Mouse (Mus musculus) heart, embryonic 14.5 days (tissue): ENCODE measurements around the gene Fam163b. TPM values are rescaled to one million over a fixed set of nuclear protein-coding genes. Genes with fewer than 3 reads are reported as not detected.

ENCODE experiments used
- ATAC-seq: fragments of 200-750 bp; cut with Nextera tagmentation; 2 replicates; pipeline ENCODE4 v1.8.0; 2017; ENCODE audit warnings: low read depth, moderate TSS enrichment; ENCODE audit not compliant: insufficient number of reproducible peaks, insufficient read depth, low FRiP score
- H3K27ac ChIP-seq, 2 experiments: fragments of 200-500 bp in 1 of 2; fragments of 300-500 bp in 1 of 2; sonication (generic) in 1 of 2; replicated peaks in 1 of 2; 2 replicates each; pipeline ENCODE4 v1.5.1; 2012 to 2014; ENCODE audit warnings: low read depth in 2 of 2, low read length in 2 of 2, control low read depth in 1 of 2, mild to moderate bottlenecking in 1 of 2, mixed read lengths in 1 of 2; ENCODE audit not compliant: control insufficient read depth in 1 of 2, insufficient read depth in 1 of 2
- H3K27me3 ChIP-seq: fragments of 300-500 bp; sonication (generic); 2 replicates; pipeline ENCODE4 v1.6.1; 2014; ENCODE audit warnings: mild to moderate bottlenecking, low read length, control low read depth; ENCODE audit not compliant: control insufficient read depth, insufficient read depth
- H3K36me3 ChIP-seq: fragments of 300-500 bp; sonication (generic); 2 replicates; pipeline ENCODE4 v1.6.1; 2014; ENCODE audit warnings: mild to moderate bottlenecking, control low read depth, low read length, mixed read lengths; ENCODE audit not compliant: control insufficient read depth, insufficient read depth
- H3K4me1 ChIP-seq, 2 experiments: fragments of 200-500 bp in 1 of 2; fragments of 300-500 bp in 1 of 2; sonication (generic) in 1 of 2; 2 replicates each; pipeline ENCODE4 v1.6.1; 2012 to 2014; ENCODE audit warnings: low read length in 2 of 2, control low read depth in 1 of 2, mixed read lengths in 1 of 2; ENCODE audit not compliant: control insufficient read depth in 2 of 2, insufficient read depth in 2 of 2
- H3K4me2 ChIP-seq: fragments of 300-500 bp; sonication (generic); 2 replicates; pipeline ENCODE4 v1.6.1; 2014; ENCODE audit warnings: mild to moderate bottlenecking, low read length
- H3K4me3 ChIP-seq, 2 experiments: fragments of 200-500 bp in 1 of 2; fragments of 300-500 bp in 1 of 2; sonication (generic) in 1 of 2; 2 replicates each; pipeline ENCODE4 v1.5.1; 2012 to 2014; ENCODE audit warnings: low read length in 2 of 2, mild to moderate bottlenecking in 2 of 2, control low read depth in 1 of 2, low read depth in 1 of 2, moderate library complexity in 1 of 2; ENCODE audit not compliant: control insufficient read depth in 1 of 2, insufficient read depth in 1 of 2
- H3K9ac ChIP-seq: fragments of 300-500 bp; sonication (generic); 2 replicates; pipeline ENCODE4 v1.6.1; 2014; ENCODE audit warnings: mild to moderate bottlenecking, low read length
- H3K9me3 ChIP-seq: fragments of 300-500 bp; sonication (generic); 2 replicates; pipeline ENCODE4 v1.6.1; 2016; ENCODE audit warnings: low read length, control low read depth; ENCODE audit not compliant: control insufficient read depth
- WGBS: fragments of 180-500 bp; shearing (Covaris S2); extraction: QIAGEN DNeasy Blood & Tissue Kit; methylation state at CpG from one replicate; pipeline ENCODE4 v1.1.7; 2014; 5-methylcytosine and 5-hydroxymethylcytosine counted together
- polyA plus RNA-seq: library from polyadenylated mRNA; unstranded; fragments of >200 nt; fragmentation: Nextera tagmentation; extraction: Ambion mirVana; gene quantifications from 2 replicates; pipeline ENCODE4 v1.2.1, GENCODE M21; 2014

The Fam163b gene
- polyA plus RNA-seq, 1 experiment from 2014 or later, result 0.70 TPM

DNA sequence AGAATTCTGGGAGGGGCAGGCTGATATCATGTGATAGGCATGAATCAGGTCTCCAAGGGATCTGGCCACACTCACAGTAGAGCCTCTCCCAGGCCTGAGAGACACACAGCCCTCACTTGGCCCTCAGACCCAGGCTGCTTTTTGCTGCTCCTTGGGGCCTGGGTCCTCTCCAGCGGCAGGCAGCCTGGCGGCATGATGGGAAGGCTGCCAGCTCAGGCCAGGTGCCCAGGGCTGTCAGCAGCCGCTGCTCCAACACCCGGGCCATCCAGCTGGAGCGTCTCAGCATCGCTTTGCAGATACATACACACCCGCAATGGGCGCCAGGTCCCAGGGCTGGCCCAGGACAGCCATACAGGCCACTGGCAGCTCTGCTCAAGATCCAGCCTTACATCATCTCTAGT, 22.1 kb downstream of the Fam163b start:
- H3K9me3 ChIP-seq, result no peaks in the 10 kb centered on the region
- H3K27ac ChIP-seq, result peak overlapping the region; percentile 56 to 65
- peaks cover 37 to 43% of the 10 kb centered on the region in 2 experiments for H3K4me1 ChIP-seq
- H3K36me3 ChIP-seq, result no peaks in the 10 kb centered on the region
- peak overlapping the region; percentile 13; the same call in 1 of the 2 replicates for H3K9ac ChIP-seq
- peak; percentile 60 for ATAC-seq
- no peaks in the 10 kb centered on the region for H3K27me3 ChIP-seq
- H3K4me3 ChIP-seq, result no peak overlapping the region
- no peak overlapping the region for H3K4me2 ChIP-seq
- 31% methylated on average over 8 of the region's 8 CpGs for WGBS

DNA sequence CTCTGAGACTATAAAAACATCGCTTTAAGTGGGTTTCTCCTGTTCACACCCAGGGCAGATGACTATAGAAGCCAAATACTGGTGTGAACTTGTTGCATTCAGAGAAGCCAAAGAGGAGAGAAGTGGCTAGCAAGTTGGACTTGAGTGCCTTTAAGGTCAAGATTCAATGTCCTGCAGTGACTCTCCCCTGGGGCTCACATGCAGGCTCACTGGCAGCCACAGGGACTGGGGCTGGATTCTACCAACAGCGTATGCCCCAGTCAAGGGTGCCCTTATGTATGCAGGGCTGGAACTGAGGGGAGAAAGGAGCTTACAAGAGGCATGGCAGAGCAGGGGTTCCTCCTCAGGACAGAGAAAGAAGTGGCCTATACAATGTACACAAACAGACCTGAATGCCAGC, 22.5 kb downstream of the Fam163b start:
- Histone ChIP-seq H3K9ac (peak overlapping the region; percentile 13; the same call in 1 of the 2 replicates), H3K4me1 (peaks cover 37 to 43% of the 10 kb centered on the region in 2 experiments), H3K27me3 (no peaks in the 10 kb centered on the region), H3K4me3 (no peak overlapping the region), H3K27ac (peak overlapping the region; percentile 56 to 65), H3K36me3 (no peaks in the 10 kb centered on the region), H3K4me2 (no peak overlapping the region), H3K9me3 (no peaks in the 10 kb centered on the region)
- 85% methylated on average over 2 of the region's 2 CpGs for WGBS
- no peak for ATAC-seq

DNA sequence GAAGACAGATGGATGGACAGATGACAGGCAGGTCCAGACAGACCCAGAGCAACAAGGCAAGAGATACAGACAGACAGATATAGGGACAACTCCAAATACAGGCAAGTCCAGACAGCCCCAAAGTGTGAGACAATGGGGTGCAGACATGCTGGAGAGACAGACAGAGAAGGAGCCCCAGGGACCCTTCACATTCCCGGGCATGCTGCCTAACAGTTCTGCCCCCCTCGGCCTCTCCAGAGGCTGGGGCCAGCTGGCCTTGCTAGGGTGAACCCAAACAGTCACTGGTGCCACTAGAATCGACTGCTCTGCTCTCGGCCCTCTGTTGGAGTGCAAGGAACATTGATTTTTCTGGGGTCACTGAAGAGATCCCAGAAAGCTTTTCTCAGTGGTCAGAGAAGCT, 23.8 kb downstream of the Fam163b start:
- Histone ChIP-seq H3K4me2 (peak overlapping the region; percentile 7; the same call in 1 of the 2 replicates), H3K4me3 (no peak overlapping the region), H3K4me1 (peaks cover 37 to 43% of the 10 kb centered on the region in 2 experiments), H3K27ac (peak overlapping the region in 1 of 2 experiments; percentile 19; a peak in 3 of 4 replicates), H3K9ac (0 out of 2 replicates have a peak overlapping the region, but pooled peaks have one; percentile 13), H3K9me3 (no peaks in the 10 kb centered on the region), H3K27me3 (no peaks in the 10 kb centered on the region), H3K36me3 (no peaks in the 10 kb centered on the region)
- 26% methylated on average over 4 of the region's 4 CpGs for WGBS
- ATAC-seq, result no peak

DNA sequence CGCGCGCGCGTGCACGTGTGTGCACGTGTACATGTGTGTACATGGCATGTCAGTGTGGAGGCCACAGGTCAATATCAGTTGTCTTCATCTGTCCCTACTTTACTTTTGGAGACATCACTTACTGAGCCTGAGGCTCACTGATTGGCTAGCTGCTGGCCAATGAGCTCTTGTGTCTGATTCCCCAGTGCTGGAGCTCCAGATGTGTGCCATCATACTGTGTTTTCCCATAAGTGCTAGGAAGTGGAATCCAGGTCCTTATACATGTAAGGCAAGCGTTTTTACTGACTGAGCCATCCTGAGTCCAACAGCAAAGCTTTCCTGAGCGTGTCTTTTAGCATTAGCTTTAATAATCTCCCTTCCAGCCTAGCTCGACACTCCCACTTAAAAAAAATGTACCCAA, 28.1 kb downstream of the Fam163b start:
- no peak overlapping the region for H3K9ac ChIP-seq
- H3K27ac ChIP-seq, result no peak overlapping the region
- 87% methylated on average over 10 of the region's 10 CpGs for WGBS
- H3K4me2 ChIP-seq, result no peak overlapping the region
- H3K4me1 ChIP-seq, result peaks cover 11 to 12% of the 10 kb centered on the region in 2 experiments
- H3K4me3 ChIP-seq, result no peak overlapping the region
- no peaks in the 10 kb centered on the region for H3K9me3 ChIP-seq
- ATAC-seq, result no peak
- no peaks in the 10 kb centered on the region for H3K36me3 ChIP-seq
- H3K27me3 ChIP-seq, result no peaks in the 10 kb centered on the region

DNA sequence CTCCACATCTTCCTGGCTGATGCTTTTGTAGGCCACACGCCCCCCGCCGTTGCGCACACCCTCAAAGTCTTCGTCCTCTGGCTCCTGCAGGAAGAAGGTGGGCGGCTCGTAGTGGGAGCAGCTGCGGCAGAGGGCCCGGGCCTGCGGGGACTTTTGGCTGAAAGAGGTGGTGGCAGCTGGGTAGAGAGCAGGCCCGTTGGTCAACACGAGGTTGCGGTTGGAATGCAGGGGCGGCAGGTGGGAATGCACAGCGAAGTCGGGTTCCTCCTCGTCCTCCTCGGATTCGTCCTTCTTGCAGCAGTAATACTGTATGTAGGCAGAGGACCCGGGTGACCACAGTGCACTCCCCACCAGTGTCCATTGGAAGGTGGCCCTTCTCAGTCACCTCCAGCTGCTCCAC, 29.7 kb downstream of the Fam163b start:
- no peaks in the 10 kb centered on the region for H3K36me3 ChIP-seq
- H3K27ac ChIP-seq, result no peak overlapping the region
- no peaks in the 10 kb centered on the region for H3K4me1 ChIP-seq
- 77% methylated on average over 20 of the region's 20 CpGs for WGBS
- ATAC-seq, result no peak
- H3K4me3 ChIP-seq, result no peak overlapping the region
- no peak overlapping the region for H3K4me2 ChIP-seq
- H3K9me3 ChIP-seq, result no peaks in the 10 kb centered on the region
- H3K9ac ChIP-seq, result no peak overlapping the region
- no peaks in the 10 kb centered on the region; the same call in 1 of the 2 replicates for H3K27me3 ChIP-seq

DNA sequence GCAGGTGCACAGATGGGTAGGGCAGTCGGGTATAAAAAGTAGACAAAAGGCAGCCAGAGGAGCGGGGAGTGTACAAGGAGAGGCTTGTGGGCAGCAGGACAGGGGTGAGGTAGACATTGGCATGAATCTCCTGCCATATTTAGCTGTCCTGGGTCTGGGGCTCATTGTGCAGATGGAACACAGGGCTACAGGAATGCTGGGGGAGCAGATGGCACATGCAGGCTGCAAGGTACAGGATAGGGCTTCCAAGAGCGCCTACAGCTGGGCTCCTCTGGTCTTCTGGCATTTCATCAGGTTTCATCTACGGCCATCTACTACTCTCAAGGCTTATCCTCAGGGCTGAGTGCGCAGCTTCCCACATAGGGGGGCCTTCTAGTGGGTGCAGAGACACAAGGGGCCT, 33.2 kb downstream of the Fam163b start:
- no peak for ATAC-seq
- Histone ChIP-seq H3K4me3 (no peak overlapping the region), H3K27me3 (no peaks in the 10 kb centered on the region; the same call in 1 of the 2 replicates), H3K9ac (no peak overlapping the region), H3K4me2 (no peak overlapping the region), H3K9me3 (no peaks in the 10 kb centered on the region), H3K4me1 (peaks cover 2 to 3% of the 10 kb centered on the region in 2 experiments; a peak in 3 of 4 replicates), H3K36me3 (peaks cover 6% of the 10 kb centered on the region; the same call in 1 of the 2 replicates), H3K27ac (no peak overlapping the region)
- 87% methylated on average over 5 of the region's 5 CpGs for WGBS

DNA sequence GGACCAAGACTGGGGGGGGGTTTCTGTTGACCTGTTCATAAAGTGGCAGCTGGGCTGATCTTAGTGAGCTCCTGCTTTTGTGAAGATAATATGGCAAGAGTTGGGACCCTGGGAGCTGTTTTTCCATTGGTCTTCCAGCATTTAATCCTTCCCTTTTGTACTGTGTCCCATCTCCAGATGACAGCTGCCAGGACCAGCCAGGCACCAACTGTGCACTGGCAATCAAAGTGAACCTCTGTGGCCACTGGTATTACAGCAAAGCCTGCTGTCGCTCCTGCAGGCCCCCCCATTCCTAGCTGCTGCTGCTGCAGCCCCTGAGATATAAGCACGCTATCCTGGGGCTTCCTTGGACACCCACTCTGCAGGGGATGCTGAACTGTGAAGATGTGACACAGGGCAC, 34.1 kb downstream of the Fam163b start:
- Histone ChIP-seq H3K27me3 (no peaks in the 10 kb centered on the region; the same call in 1 of the 2 replicates), H3K36me3 (peaks cover 6% of the 10 kb centered on the region; the same call in 1 of the 2 replicates), H3K27ac (no peak overlapping the region), H3K4me2 (no peak overlapping the region), H3K9me3 (no peaks in the 10 kb centered on the region), H3K9ac (no peak overlapping the region), H3K4me1 (peaks cover 9% of the 10 kb centered on the region in 2 experiments; a peak in 3 of 4 replicates), H3K4me3 (no peak overlapping the region)
- 76% methylated on average over 2 of the region's 2 CpGs for WGBS
- no peak for ATAC-seq

DNA sequence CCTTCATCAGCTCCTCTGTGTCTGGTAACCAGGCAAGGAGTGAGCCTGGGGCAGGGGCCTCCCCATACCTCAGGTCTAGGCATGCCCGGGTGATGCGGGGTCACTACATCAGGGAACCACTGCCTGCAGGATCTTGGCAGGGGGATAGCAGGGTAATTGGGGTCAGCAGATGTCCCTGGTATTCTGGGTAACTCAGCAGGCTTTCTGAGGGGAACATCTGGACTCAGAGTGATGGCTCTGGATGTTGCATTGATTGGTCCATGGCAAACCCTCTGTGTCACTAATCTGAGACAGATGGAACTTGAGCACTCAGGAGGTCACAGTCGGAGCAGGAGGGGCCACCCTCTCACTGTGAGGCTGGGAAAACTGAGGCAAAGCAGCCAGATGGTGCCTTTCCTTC, 35.5 kb downstream of the Fam163b start:
- peaks cover 6% of the 10 kb centered on the region; the same call in 1 of the 2 replicates for H3K36me3 ChIP-seq

More for the DNA sequence above, 35.5 kb downstream of the Fam163b start:
- Histone ChIP-seq H3K27me3 (no peaks in the 10 kb centered on the region; the same call in 1 of the 2 replicates), H3K27ac (no peak overlapping the region), H3K9ac (no peak overlapping the region), H3K4me3 (no peak overlapping the region), H3K4me1 (peaks cover 9% of the 10 kb centered on the region in 2 experiments; a peak in 3 of 4 replicates), H3K9me3 (no peaks in the 10 kb centered on the region), H3K4me2 (no peak overlapping the region)
- 70% methylated on average over 3 of the region's 3 CpGs for WGBS
- no peak for ATAC-seq
